Mouse (Mus musculus): ENCODE results near the gene Sirpa. TPM values are rescaled to one million over a fixed set of nuclear protein-coding genes. Genes with fewer than 3 reads are reported as not detected.

Gene Sirpa
- total and polyA plus RNA-seq, 2 experiments from 2014 or later, result 61.8 to 118 TPM

GRCm38 (mm10) chr2:129606269-129606668, 13.6 kb downstream of the Sirpa start:
- Histone ChIP-seq H3K9ac (no peak overlapping the region), H3K4me3 (ENCODE audit: low read depth, low read length) (no peak overlapping the region), H3K4me2 (ENCODE audit: low read depth) (no peak overlapping the region), H3K36me3 (ENCODE audit: insufficient read depth) (peaks cover 13% of the 10 kb centered on the region; the same call in 1 of the 2 replicates), H3K9me3 (ENCODE audit: low read length) (no peaks in the 10 kb centered on the region), H3K27ac (ENCODE audit: low read depth, low read length) (peak overlapping the region; percentile 50; the same call in 1 of the 2 replicates), H3K4me1 (ENCODE audit: insufficient read depth) (peaks cover 4% of the 10 kb centered on the region), H3K27me3 (ENCODE audit: insufficient read depth, low read length) (no peaks in the 10 kb centered on the region)
- peak; percentile 49; the same call in 1 of the 2 replicates for ATAC-seq
- WGBS, result 9% methylated on average over 8 of the region's 8 CpGs
- DNase-seq, result peak; percentile 43
- no peak for TF ChIP-seq CTCF (IDR thresholded peaks at IDR 0.05; ENCODE audit: low read depth)

GRCm38 (mm10) chr2:129606899-129607298, 14.3 kb downstream of the Sirpa start:
- peak; percentile 74 for ATAC-seq
- no peak overlapping the region for H3K4me2 ChIP-seq (ENCODE audit: low read depth)
- H3K4me1 ChIP-seq (ENCODE audit: insufficient read depth), result peaks cover 4% of the 10 kb centered on the region
- peaks cover 13% of the 10 kb centered on the region; the same call in 1 of the 2 replicates for H3K36me3 ChIP-seq (ENCODE audit: insufficient read depth)
- DNase-seq, result no peak
- H3K27me3 ChIP-seq (ENCODE audit: insufficient read depth, low read length), result no peaks in the 10 kb centered on the region
- 0 out of 2 replicates have a peak overlapping the region, but pooled peaks have one; percentile 29 for H3K27ac ChIP-seq (ENCODE audit: low read depth, low read length)
- no peaks in the 10 kb centered on the region for H3K9me3 ChIP-seq (ENCODE audit: low read length)
- WGBS, result 48% methylated on average over 2 of the region's 2 CpGs
- no peak overlapping the region for H3K4me3 ChIP-seq (ENCODE audit: low read depth, low read length)
- no peak for TF ChIP-seq CTCF (IDR thresholded peaks at IDR 0.05; ENCODE audit: low read depth)
- H3K9ac ChIP-seq, result no peak overlapping the region

GRCm38 (mm10) chr2:129613971-129614370, 21.3 kb downstream of the Sirpa start:
- no peak overlapping the region for H3K9ac ChIP-seq
- H3K4me1 ChIP-seq (ENCODE audit: insufficient read depth), result no peaks in the 10 kb centered on the region
- no peak overlapping the region for H3K27ac ChIP-seq (ENCODE audit: low read depth, low read length)
- DNase-seq, result no peak
- 85% methylated on average over 6 of the region's 6 CpGs for WGBS
- H3K4me2 ChIP-seq (ENCODE audit: low read depth), result no peak overlapping the region
- no peaks in the 10 kb centered on the region for H3K9me3 ChIP-seq (ENCODE audit: low read length)
- TF ChIP-seq CTCF (IDR thresholded peaks at IDR 0.05; ENCODE audit: low read depth), result no peak
- no peaks in the 10 kb centered on the region for H3K27me3 ChIP-seq (ENCODE audit: insufficient read depth, low read length)
- H3K4me3 ChIP-seq (ENCODE audit: low read depth, low read length), result no peak overlapping the region
- H3K36me3 ChIP-seq (ENCODE audit: insufficient read depth), result peaks cover 13% of the 10 kb centered on the region; the same call in 1 of the 2 replicates
- no peak for ATAC-seq

GRCm38 (mm10) chr2:129614482-129615185, 22.0 kb downstream of the Sirpa start:
- H3K27me3 ChIP-seq (ENCODE audit: insufficient read depth, low read length), result no peaks in the 10 kb centered on the region
- no peaks in the 10 kb centered on the region for H3K9me3 ChIP-seq (ENCODE audit: low read length)
- H3K36me3 ChIP-seq (ENCODE audit: insufficient read depth), result peaks cover 13% of the 10 kb centered on the region; the same call in 1 of the 2 replicates
- H3K4me1 ChIP-seq (ENCODE audit: insufficient read depth), result no peaks in the 10 kb centered on the region
- TF ChIP-seq CTCF (IDR thresholded peaks at IDR 0.05; ENCODE audit: low read depth), result no peak
- ATAC-seq (no peak), DNase-seq (no peak)
- no peak overlapping the region for H3K9ac ChIP-seq
- no peak overlapping the region for H3K27ac ChIP-seq (ENCODE audit: low read depth, low read length)
- no peak overlapping the region for H3K4me3 ChIP-seq (ENCODE audit: low read depth, low read length)
- 95% methylated on average over 10 of the region's 10 CpGs for WGBS
- H3K4me2 ChIP-seq (ENCODE audit: low read depth), result no peak overlapping the region

- TF ChIP-seq CTCF (IDR thresholded peaks at IDR 0.05; ENCODE audit: low read depth), result no peak
- H3K27ac ChIP-seq (ENCODE audit: low read depth, low read length), result no peak overlapping the region
- H3K4me2 ChIP-seq (ENCODE audit: low read depth), result no peak overlapping the region
- 87% methylated on average over 7 of the region's 7 CpGs for WGBS
- DNase-seq, result no peak
- H3K9ac ChIP-seq, result no peak overlapping the region
- no peak overlapping the region for H3K4me3 ChIP-seq (ENCODE audit: low read depth, low read length)
- H3K9me3 ChIP-seq (ENCODE audit: low read length), result no peaks in the 10 kb centered on the region
- no peak for ATAC-seq
- no peaks in the 10 kb centered on the region for H3K4me1 ChIP-seq (ENCODE audit: insufficient read depth)
- no peaks in the 10 kb centered on the region for H3K27me3 ChIP-seq (ENCODE audit: insufficient read depth, low read length)
- H3K36me3 ChIP-seq (ENCODE audit: insufficient read depth), result peaks cover 7% of the 10 kb centered on the region; the same call in 1 of the 2 replicates
Measured at GRCm38 (mm10) chr2:129620148-129620547, 27.5 kb downstream of the Sirpa start.

GRCm38 (mm10) chr2:129620881-129621280, 28.2 kb downstream of the Sirpa start:
- no peak for ATAC-seq
- 92% methylated on average over 5 of the region's 5 CpGs for WGBS
- Histone ChIP-seq H3K9me3 (ENCODE audit: low read length) (no peaks in the 10 kb centered on the region), H3K27me3 (ENCODE audit: insufficient read depth, low read length) (no peaks in the 10 kb centered on the region), H3K36me3 (ENCODE audit: insufficient read depth) (peaks cover 7% of the 10 kb centered on the region; the same call in 1 of the 2 replicates), H3K4me3 (ENCODE audit: low read depth, low read length) (no peak overlapping the region), H3K4me2 (ENCODE audit: low read depth) (no peak overlapping the region), H3K4me1 (ENCODE audit: insufficient read depth) (no peaks in the 10 kb centered on the region), H3K27ac (ENCODE audit: low read depth, low read length) (no peak overlapping the region), H3K9ac (no peak overlapping the region)
- no peak for DNase-seq
- no peak for TF ChIP-seq CTCF (IDR thresholded peaks at IDR 0.05; ENCODE audit: low read depth)

Measured in forebrain, postnatal 0 days (tissue).